In the genomic region with DNA sequence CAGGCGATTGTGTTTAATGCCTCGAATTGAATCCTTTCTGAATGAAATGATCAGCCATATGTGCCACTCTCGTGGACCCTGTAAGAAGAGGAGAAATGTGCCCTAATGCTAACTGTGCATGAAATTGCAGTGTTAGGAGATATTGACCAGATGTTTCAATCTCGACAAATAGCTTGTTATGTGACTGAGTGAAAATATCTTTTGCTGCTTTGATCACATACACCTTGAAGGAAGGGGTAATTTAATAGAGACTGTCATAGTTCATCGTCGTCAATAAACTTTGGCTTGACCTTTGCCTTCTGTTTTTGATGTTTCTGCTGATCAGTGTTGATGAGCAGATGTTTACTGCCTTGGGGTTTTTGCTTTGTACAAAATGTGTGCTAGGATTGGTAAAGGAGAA, we compare ENCODE assay signal across 29 mouse cellular contexts.
DNase-seq lines count a peak whose midpoint lies in the region; ATAC-seq and TF ChIP-seq lines count a peak whose summit lies in the region.
"Had no signal": no experiment of that assay in that cellular context is flagged by ENCODE, and none has a peak within 500 bp of the region (broad histone marks: within the 10 kb centered on the region; RNA-seq: fewer than 3 reads in every experiment).

No protein-coding gene starts in this region.

- no peak for ATAC-seq in forebrain, postnatal 0 days
- no peak for ATAC-seq in forebrain, embryonic 11.5 days (replicated peaks; ENCODE audit: low FRiP score)
- ATAC-seq in midbrain, embryonic 15.5 days (replicated peaks), result no peak
- no peak for ATAC-seq in midbrain, postnatal 0 days (ENCODE audit: low FRiP score)
- no peak for ATAC-seq in liver, embryonic 13.5 days (ENCODE audit: low read depth)
- peak; percentile 17; the same call in 1 of the 2 replicates for ATAC-seq in neural tube, embryonic 14.5 days (ENCODE audit: low read depth)

- peaks cover 21% of the 10 kb centered on the region; the same call in 1 of the 2 replicates for H3K4me1 ChIP-seq in forebrain, postnatal 0 days (ENCODE audit: insufficient read depth)
- no peaks in the 10 kb centered on the region for H3K4me1 ChIP-seq in forebrain, embryonic 11.5 days (replicated peaks; ENCODE audit: control insufficient read depth, insufficient read depth, low read length)
- peaks cover 12% of the 10 kb centered on the region for H3K4me1 ChIP-seq in midbrain, embryonic 15.5 days
- peaks cover 10% of the 10 kb centered on the region for H3K4me1 ChIP-seq in midbrain, postnatal 0 days (ENCODE audit: insufficient read depth, low read length)
- peaks cover 64% of the 10 kb centered on the region for H3K4me1 ChIP-seq in liver, embryonic 13.5 days (replicated peaks)
- peaks cover 5% of the 10 kb centered on the region; the same call in 1 of the 2 replicates for H3K4me1 ChIP-seq in neural tube, embryonic 14.5 days (ENCODE audit: control insufficient read depth, insufficient read depth, low read length)
- H3K4me1 ChIP-seq: limb, embryonic 15.5 days; lung, embryonic 15.5 days had no signal

- no peaks in the 10 kb centered on the region for H3K36me3 ChIP-seq in forebrain, postnatal 0 days (ENCODE audit: insufficient read depth)
- no peaks in the 10 kb centered on the region for H3K36me3 ChIP-seq in forebrain, embryonic 11.5 days (ENCODE audit: control insufficient read depth, insufficient read depth, low read length)
- no peaks in the 10 kb centered on the region for H3K36me3 ChIP-seq in midbrain, embryonic 15.5 days (replicated peaks)
- no peaks in the 10 kb centered on the region for H3K36me3 ChIP-seq in midbrain, postnatal 0 days (ENCODE audit: insufficient read depth, low read length)
- H3K36me3 ChIP-seq in liver, embryonic 13.5 days, result 0 out of 2 replicates have a peak, but pooled peaks cover 4% of the 10 kb centered on the region
- no peaks in the 10 kb centered on the region for H3K36me3 ChIP-seq in neural tube, embryonic 14.5 days (ENCODE audit: control insufficient read depth, insufficient read depth, low read length)
- H3K36me3 ChIP-seq: embryonic facial prominence, embryonic 12.5 days; hindbrain, embryonic 15.5 days; limb, embryonic 15.5 days; lung, embryonic 15.5 days; stomach, embryonic 15.5 days had no signal

- H3K4me3 ChIP-seq in forebrain, postnatal 0 days (ENCODE audit: low read depth, low read length), result no peak overlapping the region
- no peak overlapping the region for H3K4me3 ChIP-seq in forebrain, embryonic 11.5 days (ENCODE audit: low read depth, low read length)
- no peak overlapping the region for H3K4me3 ChIP-seq in midbrain, embryonic 15.5 days
- no peak overlapping the region for H3K4me3 ChIP-seq in midbrain, postnatal 0 days (ENCODE audit: low read depth, low read length)
- no peak overlapping the region for H3K4me3 ChIP-seq in liver, embryonic 13.5 days (replicated peaks)
- no peak overlapping the region for H3K4me3 ChIP-seq in neural tube, embryonic 14.5 days (ENCODE audit: low read depth, low read length)
- H3K4me3 ChIP-seq: embryonic facial prominence, embryonic 12.5 days; gastrocnemius, adult 2 months; heart, embryonic 12.5 days; hindbrain, embryonic 15.5 days; limb, embryonic 15.5 days; lung, embryonic 15.5 days; stomach, embryonic 15.5 days had no signal

- no peak for TF ChIP-seq CTCF in forebrain, postnatal 0 days (IDR thresholded peaks at IDR 0.05; ENCODE audit: low read depth)
- no peak for TF ChIP-seq CTCF in midbrain, postnatal 0 days (IDR thresholded peaks at IDR 0.05)

- 0 out of 2 replicates have a peak overlapping the region, but pooled peaks have one; percentile 74 for H3K27ac ChIP-seq in forebrain, postnatal 0 days (ENCODE audit: low read depth, low read length)
- no peak overlapping the region for H3K27ac ChIP-seq in forebrain, embryonic 11.5 days (ENCODE audit: low read depth, low read length)
- H3K27ac ChIP-seq in midbrain, embryonic 15.5 days, result 0 out of 2 replicates have a peak overlapping the region, but pooled peaks have one; percentile 66
- no peak overlapping the region for H3K27ac ChIP-seq in midbrain, postnatal 0 days (ENCODE audit: low read depth, low read length)
- peak overlapping the region; percentile 84 for H3K27ac ChIP-seq in liver, embryonic 13.5 days
- no peak overlapping the region; the same call in 1 of the 2 replicates for H3K27ac ChIP-seq in neural tube, embryonic 14.5 days (ENCODE audit: low read depth, low read length)
- H3K27ac ChIP-seq: embryonic facial prominence, embryonic 12.5 days; gastrocnemius, adult 2 months; limb, embryonic 15.5 days; lung, embryonic 15.5 days; stomach, embryonic 15.5 days had no signal

- no peaks in the 10 kb centered on the region for H3K27me3 ChIP-seq in forebrain, postnatal 0 days (ENCODE audit: insufficient read depth, low read length)
- no peaks in the 10 kb centered on the region for H3K27me3 ChIP-seq in forebrain, embryonic 11.5 days (ENCODE audit: control insufficient read depth, insufficient read depth, low read length)
- no peaks in the 10 kb centered on the region for H3K27me3 ChIP-seq in midbrain, embryonic 15.5 days (replicated peaks)
- no peaks in the 10 kb centered on the region for H3K27me3 ChIP-seq in midbrain, postnatal 0 days (ENCODE audit: insufficient read depth, low read length)
- H3K27me3 ChIP-seq in liver, embryonic 13.5 days, result no peaks in the 10 kb centered on the region
- no peaks in the 10 kb centered on the region for H3K27me3 ChIP-seq in neural tube, embryonic 14.5 days (ENCODE audit: control insufficient read depth, insufficient read depth, low read length)
- H3K27me3 ChIP-seq: embryonic facial prominence, embryonic 12.5 days; heart, embryonic 12.5 days; hindbrain, embryonic 15.5 days; limb, embryonic 15.5 days; lung, embryonic 15.5 days; stomach, embryonic 15.5 days had no signal

- no peak overlapping the region for H3K4me2 ChIP-seq in forebrain, postnatal 0 days (ENCODE audit: low read depth)
- H3K4me2 ChIP-seq in forebrain, embryonic 11.5 days (ENCODE audit: low read depth, low read length, severe bottlenecking), result no peak overlapping the region
- no peak overlapping the region for H3K4me2 ChIP-seq in midbrain, embryonic 15.5 days
- no peak overlapping the region for H3K4me2 ChIP-seq in midbrain, postnatal 0 days (ENCODE audit: low read depth, low read length, poor library complexity, severe bottlenecking)
- H3K4me2 ChIP-seq in liver, embryonic 13.5 days, result no peak overlapping the region
- no peak overlapping the region for H3K4me2 ChIP-seq in neural tube, embryonic 14.5 days (ENCODE audit: low read depth, low read length)
- H3K4me2 ChIP-seq: embryonic facial prominence, embryonic 12.5 days; heart, embryonic 12.5 days; hindbrain, embryonic 15.5 days; limb, embryonic 15.5 days; lung, embryonic 15.5 days; midbrain, embryonic 11.5 days; stomach, embryonic 15.5 days had no signal

- WGBS in forebrain, postnatal 0 days, result 81% methylated on average over 6 of the region's 6 CpGs
- 84% methylated on average over 6 of the region's 6 CpGs for WGBS in forebrain, embryonic 11.5 days
- 78% methylated on average over 6 of the region's 6 CpGs for WGBS in midbrain, embryonic 15.5 days
- WGBS in midbrain, postnatal 0 days, result 78% methylated on average over 6 of the region's 6 CpGs
- WGBS in liver, embryonic 13.5 days (ENCODE audit: insufficient replicate concordance), result 85% methylated on average over 6 of the region's 6 CpGs
- WGBS in neural tube, embryonic 14.5 days, result 53% methylated on average over 6 of the region's 6 CpGs

- H3K9me3 ChIP-seq in forebrain, postnatal 0 days (ENCODE audit: low read length), result no peaks in the 10 kb centered on the region
- H3K9me3 ChIP-seq in forebrain, embryonic 11.5 days (ENCODE audit: control insufficient read depth, low read length), result no peaks in the 10 kb centered on the region
- H3K9me3 ChIP-seq in midbrain, embryonic 15.5 days, result no peaks in the 10 kb centered on the region
- H3K9me3 ChIP-seq in midbrain, postnatal 0 days (ENCODE audit: low read length), result no peaks in the 10 kb centered on the region
- no peaks in the 10 kb centered on the region for H3K9me3 ChIP-seq in liver, embryonic 13.5 days (replicated peaks)
- H3K9me3 ChIP-seq in neural tube, embryonic 14.5 days (ENCODE audit: control insufficient read depth, low read length), result no peaks in the 10 kb centered on the region
- H3K9me3 ChIP-seq: embryonic facial prominence, embryonic 12.5 days; heart, embryonic 12.5 days; hindbrain, embryonic 15.5 days; limb, embryonic 15.5 days; lung, embryonic 15.5 days; stomach, embryonic 15.5 days had no signal

- H3K9ac ChIP-seq in forebrain, postnatal 0 days, result no peak overlapping the region
- no peak overlapping the region for H3K9ac ChIP-seq in forebrain, embryonic 11.5 days (ENCODE audit: low read length)
- H3K9ac ChIP-seq in midbrain, embryonic 15.5 days, result no peak overlapping the region
- H3K9ac ChIP-seq in midbrain, postnatal 0 days (replicated peaks; ENCODE audit: low read length, poor library complexity, severe bottlenecking), result no peak overlapping the region
- H3K9ac ChIP-seq in liver, embryonic 13.5 days, result no peak overlapping the region
- no peak overlapping the region for H3K9ac ChIP-seq in neural tube, embryonic 14.5 days (replicated peaks; ENCODE audit: low read depth, low read length)
- H3K9ac ChIP-seq: embryonic facial prominence, embryonic 12.5 days; heart, embryonic 12.5 days; hindbrain, embryonic 15.5 days; limb, embryonic 15.5 days; lung, embryonic 15.5 days; stomach, embryonic 15.5 days had no signal

- DNase-seq in forebrain, postnatal 0 days, result no peak
- no peak for DNase-seq in forebrain, embryonic 11.5 days (ENCODE audit: low spot score)
- DNase-seq in midbrain, postnatal 0 days (ENCODE audit: low spot score), result no peak
- DNase-seq in liver, embryonic 13.5 days, result no peak
- no peak for DNase-seq in layer of hippocampus, adult 11-12 months (ENCODE audit: low spot score)
- no peak for DNase-seq in heart, adult 8-10 months (ENCODE audit: low spot score)
- DNase-seq: adrenal gland, postnatal 36 days; B cell, adult 2 months; cerebellum, adult 18-20 months; cerebellum, postnatal 10 days; gastrocnemius, adult 2 months; gastrocnemius, postnatal 36 days; heart, adult 18-20 months; heart, postnatal 4 days; kidney, adult 18-20 months; kidney, postnatal 36 days; layer of hippocampus, postnatal 36 days; left cerebral cortex, postnatal 4 days; retina, postnatal 1 day; right cerebral cortex, postnatal 14 days had no signal

Comparison
In these comparisons a context has a peak if more than half of its experiments do, and no peak if none do; other contexts are left out.
1. H3K27ac ChIP-seq: peak in forebrain, postnatal 0 days (single experiment), midbrain, embryonic 15.5 days (single experiment) and liver, embryonic 13.5 days (single experiment); none in forebrain, embryonic 11.5 days (single experiment), midbrain, postnatal 0 days (single experiment) and neural tube, embryonic 14.5 days (single experiment).